Comparison of ENCODE assay signal across 10 mouse cellular contexts in the genomic region with DNA sequence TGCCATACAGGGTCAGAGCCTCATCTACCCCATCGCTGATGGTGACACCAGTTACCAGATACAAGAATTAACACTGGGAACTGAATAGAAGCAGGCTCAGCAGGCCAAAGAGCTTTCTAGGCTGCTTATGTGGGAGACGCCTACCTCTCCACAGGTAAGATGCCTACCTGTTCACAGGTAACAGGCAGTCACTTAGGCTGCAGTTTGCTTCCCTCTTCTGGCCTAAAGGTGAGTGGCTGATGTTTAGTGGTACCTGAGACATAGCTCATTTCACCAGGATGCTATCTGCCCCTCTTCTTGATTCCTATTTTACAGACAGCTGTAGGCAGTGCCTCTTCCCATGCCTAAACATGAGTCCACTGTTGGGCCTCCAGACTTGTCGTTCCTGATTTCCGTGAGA.
"Had no signal": no experiment of that assay in that cellular context is flagged by ENCODE, and none has a peak within 500 bp of the region (broad histone marks: within the 10 kb centered on the region; RNA-seq: fewer than 3 reads in every experiment).

No protein-coding gene starts in this region.

- H3K9ac ChIP-seq: limb, embryonic 12.5 days; liver, embryonic 14.5 days; midbrain, embryonic 12.5 days had no signal

- H3K36me3 ChIP-seq: limb, embryonic 12.5 days; midbrain, embryonic 12.5 days had no signal

- H3K27ac ChIP-seq: limb, embryonic 12.5 days; liver, embryonic 14.5 days; midbrain, embryonic 12.5 days had no signal

- H3K4me2 ChIP-seq: limb, embryonic 12.5 days; midbrain, embryonic 12.5 days had no signal

- H3K27me3 ChIP-seq: limb, embryonic 12.5 days; midbrain, embryonic 12.5 days had no signal

- H3K9me3 ChIP-seq: limb, embryonic 12.5 days; midbrain, embryonic 12.5 days had no signal

- DNase-seq: layer of hippocampus, adult 9-11 months; layer of hippocampus, postnatal 36 days; lung, adult 18-20 months; thymus, adult 18-20 months; thymus, postnatal 14 days had no signal

- ATAC-seq: intestine, embryonic 16.5 days had no signal

- H3K4me3 ChIP-seq: limb, embryonic 12.5 days; midbrain, embryonic 12.5 days; myocyte had no signal
